Mouse (Mus musculus) midbrain, embryonic 10.5 days (tissue): ENCODE results near the gene Nkain2. TPM values are rescaled to one million over a fixed set of nuclear protein-coding genes. Genes with fewer than 3 reads are reported as not detected.

ENCODE experiments used
- DNase-seq: peaks from one replicate; pipeline ENCODE4 v3.0.0-alpha.2; 2017; ENCODE audit warnings: low spot score
- H3K27ac ChIP-seq: fragments of 300-500 bp; sonication (generic); replicated peaks from 2 replicates; pipeline ENCODE4 v1.5.1; 2016; ENCODE audit warnings: mild to moderate bottlenecking
- H3K27me3 ChIP-seq: fragments of 300-500 bp; sonication (generic); 2 replicates; pipeline ENCODE4 v1.6.1; 2016; ENCODE audit warnings: low read depth, mild to moderate bottlenecking; ENCODE audit not compliant: poor library complexity, severe bottlenecking
- H3K36me3 ChIP-seq: fragments of 300-500 bp; sonication (generic); 2 replicates; pipeline ENCODE4 v1.6.1; 2016; ENCODE audit warnings: mild to moderate bottlenecking, moderate library complexity
- H3K4me1 ChIP-seq: fragments of 300-500 bp; sonication (generic); 2 replicates; pipeline ENCODE4 v1.6.1; 2016
- H3K4me3 ChIP-seq: fragments of 300-500 bp; sonication (generic); 2 replicates; pipeline ENCODE4 v1.5.1; 2016; ENCODE audit warnings: mild to moderate bottlenecking, moderate library complexity
- H3K9me3 ChIP-seq: fragments of 300-500 bp; sonication (generic); replicated peaks from 2 replicates; pipeline ENCODE4 v1.6.1; 2016; ENCODE audit warnings: mild to moderate bottlenecking
- WGBS: fragments of 180-500 bp; shearing (Covaris S2); methylation state at CpG from one replicate; pipeline ENCODE4 v1.1.7; 2016; 5-methylcytosine and 5-hydroxymethylcytosine counted together
- polyA plus RNA-seq: library from polyadenylated mRNA; unstranded; fragments of >200 nt; fragmentation: Nextera tagmentation; extraction: Ambion mirVana; gene quantifications from 2 replicates; pipeline ENCODE4 v1.2.1, GENCODE M21; 2016

Nkain2 gene
- polyA plus RNA-seq, 1 experiment from 2014 or later = 0.88 TPM

- 80% methylated on average over 4 of the region's 4 CpGs for WGBS
These were observed 646.9 kb downstream of the Nkain2 start for GRCm38 (mm10) chr10:32243266-32243882.

GRCm38 (mm10) chr10:32241168-32241567 lies 649.1 kb downstream of the Nkain2 start:
- Histone ChIP-seq H3K4me1 (no peaks in the 10 kb centered on the region), H3K27me3 (no peaks in the 10 kb centered on the region), H3K36me3 (no peaks in the 10 kb centered on the region), H3K4me3 (no peak overlapping the region), H3K9me3 (no peaks in the 10 kb centered on the region), H3K27ac (no peak overlapping the region)
- DNase-seq = no peak

More at GRCm38 (mm10) chr10:32243266-32243882, 646.9 kb downstream of the Nkain2 start:
- H3K9me3 ChIP-seq = no peaks in the 10 kb centered on the region
- no peak overlapping the region for H3K4me3 ChIP-seq
- no peak overlapping the region for H3K27ac ChIP-seq
- no peak for DNase-seq
- H3K27me3 ChIP-seq = no peaks in the 10 kb centered on the region
- H3K36me3 ChIP-seq = no peaks in the 10 kb centered on the region
- H3K4me1 ChIP-seq = no peaks in the 10 kb centered on the region

GRCm38 (mm10) chr10:32182951-32183350 lies 707.3 kb downstream of the Nkain2 start:
- H3K4me3 ChIP-seq = no peak overlapping the region
- WGBS = 90% methylated on average over 3 of the region's 3 CpGs
- DNase-seq = no peak
- H3K4me1 ChIP-seq = no peaks in the 10 kb centered on the region
- H3K27ac ChIP-seq = no peak overlapping the region
- no peaks in the 10 kb centered on the region for H3K27me3 ChIP-seq
- no peaks in the 10 kb centered on the region for H3K36me3 ChIP-seq
- no peaks in the 10 kb centered on the region for H3K9me3 ChIP-seq

DNA sequence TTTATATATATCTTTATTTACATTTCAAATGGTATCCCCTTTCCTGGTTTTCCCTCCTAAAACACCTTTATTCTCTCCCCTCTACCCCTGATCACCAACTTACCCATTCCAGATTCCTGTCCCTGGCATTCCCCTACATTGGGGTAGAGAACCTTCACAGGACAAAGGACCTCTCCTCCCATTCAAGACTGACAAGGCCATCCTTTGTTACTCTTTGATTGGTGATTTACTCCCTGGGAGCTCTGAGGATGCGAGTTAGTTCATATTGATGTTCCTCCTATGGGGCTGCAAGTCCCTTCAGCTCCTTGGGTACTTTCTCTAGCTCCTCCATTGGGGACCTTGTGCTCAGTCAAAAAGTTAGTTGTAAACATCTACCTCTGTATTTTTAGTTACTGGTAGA lies 798.9 kb downstream of the Nkain2 start:
- 47% methylated on average over 1 of the region's 1 CpGs for WGBS
- no peaks in the 10 kb centered on the region for H3K36me3 ChIP-seq
- no peak overlapping the region for H3K4me3 ChIP-seq
- H3K27ac ChIP-seq = no peak overlapping the region
- H3K27me3 ChIP-seq = no peaks in the 10 kb centered on the region
- no peaks in the 10 kb centered on the region for H3K4me1 ChIP-seq
- no peak for DNase-seq
- no peaks in the 10 kb centered on the region for H3K9me3 ChIP-seq

- Histone ChIP-seq H3K4me3 (no peak overlapping the region), H3K9me3 (no peaks in the 10 kb centered on the region), H3K27ac (no peak overlapping the region), H3K4me1 (no peaks in the 10 kb centered on the region), H3K36me3 (no peaks in the 10 kb centered on the region), H3K27me3 (no peaks in the 10 kb centered on the region)
- 85% methylated on average over 6 of the region's 6 CpGs for WGBS
- DNase-seq = no peak
These were observed 829.9 kb downstream of the Nkain2 start for GRCm38 (mm10) chr10:32060396-32060795.

GRCm38 (mm10) chr10:32058251-32058650 lies 832.0 kb downstream of the Nkain2 start:
- no peaks in the 10 kb centered on the region for H3K27me3 ChIP-seq
- H3K9me3 ChIP-seq = no peaks in the 10 kb centered on the region
- H3K27ac ChIP-seq = no peak overlapping the region
- no peak for DNase-seq
- 83% methylated on average over 2 of the region's 2 CpGs for WGBS
- no peaks in the 10 kb centered on the region for H3K36me3 ChIP-seq
- H3K4me3 ChIP-seq = no peak overlapping the region
- no peaks in the 10 kb centered on the region for H3K4me1 ChIP-seq

DNA sequence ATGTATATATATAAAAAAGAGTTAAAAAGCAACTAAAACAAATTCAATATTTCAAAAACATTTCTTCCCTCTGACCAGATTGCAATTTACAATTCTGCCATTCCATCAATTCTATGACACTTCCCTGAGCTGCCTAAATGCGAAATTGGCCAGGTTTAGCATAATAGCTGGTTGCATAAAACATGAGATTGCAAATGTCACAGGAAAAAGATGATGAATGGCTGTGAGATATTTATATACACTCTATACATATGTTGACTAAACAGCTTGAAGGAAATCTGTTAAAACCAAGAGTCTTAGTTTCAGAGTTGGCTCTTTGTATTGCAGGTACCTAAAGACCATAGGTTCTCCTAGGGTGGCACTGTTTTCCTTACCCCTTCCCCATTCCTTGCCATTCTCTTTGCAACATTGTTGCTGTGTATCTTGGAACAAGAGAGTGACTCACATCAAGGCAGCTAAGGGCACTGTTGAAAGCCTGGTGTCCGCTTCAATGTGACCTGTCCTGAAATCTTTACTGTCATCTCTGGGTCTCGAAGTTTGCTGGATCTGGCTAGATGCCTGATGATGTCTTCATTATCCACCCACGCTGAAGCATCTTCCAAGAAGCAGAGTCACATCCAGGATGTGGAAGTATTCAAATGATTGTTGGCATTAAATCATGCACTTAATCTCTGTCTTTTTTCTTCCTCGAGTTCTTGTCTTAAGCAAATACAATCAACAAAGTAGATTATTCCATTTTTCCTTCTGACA lies 837.5 kb downstream of the Nkain2 start:
- WGBS = 85% methylated on average over 5 of the region's 5 CpGs
- DNase-seq = no peak
- no peaks in the 10 kb centered on the region for H3K4me1 ChIP-seq
- H3K36me3 ChIP-seq = no peaks in the 10 kb centered on the region
- H3K9me3 ChIP-seq = no peaks in the 10 kb centered on the region
- H3K27ac ChIP-seq = no peak overlapping the region
- no peaks in the 10 kb centered on the region for H3K27me3 ChIP-seq
- H3K4me3 ChIP-seq = no peak overlapping the region

DNA sequence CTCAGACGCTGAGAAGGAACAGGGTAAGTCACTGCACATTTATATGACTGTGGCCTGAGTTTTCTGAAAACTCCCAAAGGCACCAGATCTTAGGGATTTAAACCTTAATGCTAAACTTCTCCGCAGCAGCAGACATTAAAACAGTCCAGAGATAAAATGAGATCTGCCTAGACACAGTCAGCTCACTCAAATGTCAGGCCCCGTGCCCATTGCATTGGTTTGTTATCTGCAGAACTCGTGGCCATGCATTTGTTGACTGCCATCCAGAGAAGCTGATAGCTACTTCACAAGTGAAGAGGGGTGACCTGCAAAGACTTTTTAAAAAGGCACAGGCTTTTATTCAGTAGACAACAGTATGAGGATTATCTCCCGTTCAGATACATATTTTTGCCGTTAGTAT lies 838.2 kb downstream of the Nkain2 start:
- no peaks in the 10 kb centered on the region for H3K4me1 ChIP-seq
- no peaks in the 10 kb centered on the region for H3K27me3 ChIP-seq
- H3K4me3 ChIP-seq = no peak overlapping the region
- 90% methylated on average over 6 of the region's 6 CpGs for WGBS
- H3K9me3 ChIP-seq = no peaks in the 10 kb centered on the region
- no peak for DNase-seq
- H3K27ac ChIP-seq = no peak overlapping the region
- H3K36me3 ChIP-seq = no peaks in the 10 kb centered on the region

DNA sequence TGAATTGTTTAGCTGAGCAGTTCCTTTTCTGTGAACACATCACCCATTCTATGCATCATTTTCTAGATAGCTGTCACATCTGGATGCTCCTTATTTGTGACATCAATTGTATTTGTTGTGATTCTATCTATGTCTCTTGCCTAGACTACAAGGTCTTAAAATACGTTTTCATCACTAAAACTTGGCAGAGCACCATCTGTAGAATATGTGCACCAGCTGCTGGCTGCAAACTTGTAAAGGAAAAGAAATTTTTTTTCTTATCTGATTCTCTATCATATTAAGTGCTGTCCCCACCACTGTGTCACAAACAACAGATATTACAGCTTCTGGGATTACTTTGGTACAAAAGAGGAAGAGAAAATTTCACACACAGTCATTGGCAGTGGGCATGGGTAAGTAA lies 860.3 kb downstream of the Nkain2 start:
- H3K27me3 ChIP-seq = no peaks in the 10 kb centered on the region
- H3K4me3 ChIP-seq = no peak overlapping the region
- H3K9me3 ChIP-seq = no peaks in the 10 kb centered on the region
- WGBS = 66% methylated on average over 1 of the region's 1 CpGs
- no peak for DNase-seq
- H3K27ac ChIP-seq = no peak overlapping the region
- no peaks in the 10 kb centered on the region for H3K36me3 ChIP-seq
- no peaks in the 10 kb centered on the region for H3K4me1 ChIP-seq

DNA sequence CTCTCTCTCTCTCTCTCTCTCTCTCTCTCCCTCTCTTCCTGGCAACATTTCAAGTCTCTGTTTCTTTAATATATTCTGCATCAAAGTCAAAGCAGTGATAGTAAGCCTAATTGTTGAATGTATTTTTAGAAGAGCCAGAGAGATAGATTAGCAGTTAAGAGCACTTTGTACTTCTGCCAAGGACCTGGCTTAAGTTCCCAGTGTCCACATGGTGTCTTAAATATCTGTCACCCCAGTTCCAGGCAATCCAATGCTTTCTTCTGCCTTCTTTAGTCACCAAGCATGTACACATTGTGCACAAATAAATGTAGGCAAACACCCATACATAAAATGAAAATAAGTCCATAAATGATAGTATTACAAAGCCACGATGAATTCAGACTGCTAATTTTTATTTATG lies 871.9 kb downstream of the Nkain2 start:
- Histone ChIP-seq H3K36me3 (no peaks in the 10 kb centered on the region), H3K27ac (no peak overlapping the region), H3K4me3 (no peak overlapping the region), H3K4me1 (no peaks in the 10 kb centered on the region), H3K9me3 (no peaks in the 10 kb centered on the region), H3K27me3 (no peaks in the 10 kb centered on the region)
- DNase-seq = no peak
- 88% methylated on average over 1 of the region's 1 CpGs for WGBS

DNA sequence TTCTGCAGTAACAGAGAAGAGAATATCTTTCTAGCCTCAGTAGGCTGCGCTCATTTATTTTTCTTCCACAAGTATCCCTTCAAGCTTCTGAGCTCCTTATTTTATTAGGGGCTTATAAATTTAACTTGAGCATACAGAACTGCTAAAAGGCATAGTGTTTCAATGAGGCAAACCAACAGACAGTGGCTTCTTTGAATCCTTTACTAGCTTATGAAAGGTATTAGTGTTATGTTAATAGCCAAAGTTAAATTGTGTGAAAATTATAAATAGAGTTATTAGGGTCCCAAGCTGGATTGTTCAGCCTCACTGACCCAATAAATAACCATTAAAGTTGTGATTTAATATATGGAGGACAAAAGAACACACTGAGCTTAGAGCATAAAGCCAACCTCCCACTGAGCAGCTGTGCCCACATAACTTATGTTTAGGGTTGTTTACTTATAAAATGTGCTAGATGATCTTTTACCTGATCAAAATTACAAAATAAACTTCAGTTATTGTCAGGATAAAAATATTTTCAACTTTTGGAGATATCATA lies 889.0 kb downstream of the Nkain2 start:
- Histone ChIP-seq H3K36me3 (no peaks in the 10 kb centered on the region), H3K27ac (no peak overlapping the region), H3K4me3 (no peak overlapping the region), H3K27me3 (no peaks in the 10 kb centered on the region), H3K9me3 (no peaks in the 10 kb centered on the region), H3K4me1 (no peaks in the 10 kb centered on the region)
- DNase-seq = no peak
- WGBS = 93% methylated on average over 1 of the region's 1 CpGs

- Histone ChIP-seq H3K27me3 (no peaks in the 10 kb centered on the region), H3K9me3 (no peaks in the 10 kb centered on the region), H3K4me1 (no peaks in the 10 kb centered on the region), H3K4me3 (no peak overlapping the region), H3K36me3 (no peaks in the 10 kb centered on the region), H3K27ac (no peak overlapping the region)
- DNase-seq = no peak
- 92% methylated on average over 1 of the region's 1 CpGs for WGBS
These were observed 897.1 kb downstream of the Nkain2 start for GRCm38 (mm10) chr10:31993205-31993604.

DNA sequence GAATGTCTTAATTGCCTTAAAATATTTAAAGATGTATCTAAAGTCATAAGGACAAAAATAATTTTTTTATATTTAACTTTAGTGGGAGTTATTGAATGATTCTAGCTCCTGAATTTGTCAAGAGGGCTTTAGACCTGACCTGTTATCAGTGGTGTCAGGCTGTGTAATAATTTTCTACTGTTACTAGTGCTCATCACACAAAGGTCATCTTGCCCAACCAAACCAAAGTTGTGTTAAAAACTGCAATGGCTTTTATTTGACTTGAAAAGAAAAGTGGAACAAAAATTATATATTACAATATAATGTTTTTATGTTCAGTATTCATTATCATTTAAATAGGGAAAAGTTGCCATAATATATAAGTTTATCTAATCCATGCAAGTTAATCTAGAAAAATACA lies 911.9 kb downstream of the Nkain2 start:
- no peak overlapping the region for H3K4me3 ChIP-seq
- no peaks in the 10 kb centered on the region for H3K4me1 ChIP-seq
- H3K36me3 ChIP-seq = no peaks in the 10 kb centered on the region
- no peak for DNase-seq
- no peaks in the 10 kb centered on the region for H3K9me3 ChIP-seq
- H3K27ac ChIP-seq = no peak overlapping the region
- no peaks in the 10 kb centered on the region for H3K27me3 ChIP-seq
